Mouse (Mus musculus): ENCODE results near the gene Gatd1. TPM values are rescaled to one million over a fixed set of nuclear protein-coding genes. Genes with fewer than 3 reads are reported as not detected.
"Not testable (repeated sequence)": the region's sequence is repeated elsewhere in the genome, so short reads cannot be mapped to it uniquely, and the experiment has no call there.

Gene Gatd1
- total RNA-seq (2014; fragmentation: Nextera tagmentation) = 19.7 and 41.9 TPM in 2 replicates
- 10.8 and 15.6 TPM in 2 replicates for total RNA-seq (2017)

DNA sequence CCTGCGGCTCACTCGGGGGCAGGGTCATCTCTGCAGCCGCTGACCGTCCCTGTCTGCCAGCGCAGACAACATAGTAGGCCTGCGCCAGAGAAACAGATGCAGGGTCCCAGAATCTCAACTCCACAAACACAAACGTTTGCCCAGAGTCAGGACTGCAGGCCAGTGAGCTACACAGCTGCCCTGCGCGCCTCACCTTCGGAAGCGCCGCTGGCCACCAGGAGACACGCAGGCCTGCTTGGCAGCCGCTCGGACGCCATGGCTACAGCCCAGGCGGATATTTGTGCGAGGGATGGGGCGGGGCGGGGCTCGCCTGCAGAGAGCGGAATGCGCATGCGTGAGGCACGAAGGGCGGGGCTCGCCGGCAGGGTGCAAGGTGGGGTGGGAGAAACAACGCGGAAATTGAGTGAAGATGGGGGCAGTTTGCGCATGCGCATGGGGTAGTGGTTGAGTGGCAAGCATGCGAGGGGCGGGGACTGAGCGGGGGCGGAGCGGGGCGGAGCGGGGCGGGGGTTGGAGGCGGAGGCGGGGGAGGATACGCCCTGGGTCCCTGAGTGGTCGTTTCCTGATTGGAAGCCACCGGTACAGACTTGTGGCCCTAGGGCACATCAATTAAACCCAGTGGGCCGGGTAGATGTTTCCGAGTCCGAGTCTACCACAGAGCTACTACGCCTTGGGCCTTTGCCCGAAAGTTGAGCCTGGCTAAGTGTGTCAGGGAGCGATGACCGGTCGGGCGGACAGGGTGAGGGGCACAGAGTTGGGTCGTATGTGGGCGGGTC is at the start of gene Gatd1:
TSS of gene Gatd1 (minus strand) at position 328 of the 776 bp plus-strand sequence.
- ATAC-seq (replicated peaks; ENCODE audit: poor library complexity, severe bottlenecking) = peak; percentile 87

DNA sequence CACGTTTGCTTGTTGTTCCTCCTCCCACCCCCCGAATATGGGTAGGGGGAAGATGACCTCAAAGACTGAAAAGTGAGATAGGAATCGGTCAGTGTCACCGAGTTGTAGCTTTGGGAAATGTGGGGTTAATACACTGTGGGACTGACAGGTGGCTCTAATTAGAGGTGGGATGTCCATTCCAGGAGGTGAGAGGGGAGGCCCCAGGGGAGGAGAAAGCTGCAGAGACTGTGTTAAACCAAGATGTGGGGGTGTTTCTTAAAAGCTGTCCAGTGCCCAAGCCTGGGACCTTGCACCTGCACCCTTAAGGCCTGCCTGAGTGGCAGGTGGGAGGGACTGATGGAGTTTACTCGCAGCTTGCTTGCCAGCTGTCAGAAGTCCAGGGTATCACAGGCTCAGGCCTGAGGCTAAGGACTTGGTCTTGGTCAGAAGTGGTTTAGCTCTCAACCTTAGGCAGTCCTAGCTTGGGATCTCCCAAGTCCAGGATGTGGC is 48.4 kb upstream of the Gatd1 start:
- no peak for ATAC-seq (replicated peaks; ENCODE audit: poor library complexity, severe bottlenecking)

DNA sequence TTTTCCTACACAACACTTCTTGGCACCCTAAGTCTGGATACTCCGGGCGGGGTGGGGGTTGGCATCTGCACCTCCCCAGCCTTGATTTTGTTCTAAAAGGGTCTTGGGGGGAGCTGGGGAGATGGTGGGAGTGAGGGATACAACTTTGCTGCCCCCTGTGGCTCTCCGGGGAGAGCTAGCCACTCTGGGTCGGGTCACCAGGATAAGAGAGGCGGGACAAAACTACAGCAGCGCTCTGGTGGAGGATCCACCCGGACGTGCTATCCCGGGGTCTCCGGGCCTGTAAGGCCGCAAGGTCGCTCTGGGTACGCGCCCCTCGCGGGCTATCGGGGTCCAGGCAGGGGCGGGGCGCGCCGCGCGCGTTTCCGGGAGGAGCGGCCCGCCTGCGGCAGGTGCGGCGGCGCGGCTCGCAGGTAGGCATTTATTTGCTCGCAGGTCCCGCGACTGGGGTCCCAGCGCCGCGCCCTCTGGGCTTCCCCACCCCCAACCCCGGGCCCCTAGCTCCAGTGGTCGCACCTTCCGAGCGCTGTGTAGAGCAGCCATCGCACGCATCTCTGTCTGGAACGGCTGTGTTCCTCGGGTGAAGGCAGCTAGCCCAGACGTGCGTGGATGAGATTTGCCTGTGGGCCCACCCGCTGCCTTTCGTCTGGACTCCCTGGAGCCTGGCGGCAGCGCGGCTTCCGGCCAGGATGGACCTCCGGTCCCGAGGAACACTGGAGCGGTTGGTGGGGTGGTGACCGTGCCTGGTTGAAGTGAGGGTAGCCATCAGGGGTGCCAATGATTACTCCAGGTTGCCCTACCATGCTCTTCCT is 47.8 kb upstream of the Gatd1 start:
- peak; percentile 6; the same call in 1 of the 2 replicates for ATAC-seq (replicated peaks; ENCODE audit: poor library complexity, severe bottlenecking)

GRCm38 (mm10) chr7:141460391-141461113 is 46.6 kb upstream of the Gatd1 start, which contains the start of gene Cracr2b:
Gene Cracr2b (plus strand): TSS chr7:141461094.
- peak; percentile 53 for ATAC-seq (replicated peaks; ENCODE audit: poor library complexity, severe bottlenecking)

GRCm38 (mm10) chr7:141460001-141460390 is 46.1 kb upstream of the Gatd1 start:
- ATAC-seq (replicated peaks; ENCODE audit: poor library complexity, severe bottlenecking) = no peak

GRCm38 (mm10) chr7:141459301-141459711 is 45.4 kb upstream of the Gatd1 start:
- ATAC-seq (replicated peaks; ENCODE audit: poor library complexity, severe bottlenecking) = no peak

GRCm38 (mm10) chr7:141458661-141459060 is 44.7 kb upstream of the Gatd1 start:
- no peak for ATAC-seq (replicated peaks; ENCODE audit: poor library complexity, severe bottlenecking)

DNA sequence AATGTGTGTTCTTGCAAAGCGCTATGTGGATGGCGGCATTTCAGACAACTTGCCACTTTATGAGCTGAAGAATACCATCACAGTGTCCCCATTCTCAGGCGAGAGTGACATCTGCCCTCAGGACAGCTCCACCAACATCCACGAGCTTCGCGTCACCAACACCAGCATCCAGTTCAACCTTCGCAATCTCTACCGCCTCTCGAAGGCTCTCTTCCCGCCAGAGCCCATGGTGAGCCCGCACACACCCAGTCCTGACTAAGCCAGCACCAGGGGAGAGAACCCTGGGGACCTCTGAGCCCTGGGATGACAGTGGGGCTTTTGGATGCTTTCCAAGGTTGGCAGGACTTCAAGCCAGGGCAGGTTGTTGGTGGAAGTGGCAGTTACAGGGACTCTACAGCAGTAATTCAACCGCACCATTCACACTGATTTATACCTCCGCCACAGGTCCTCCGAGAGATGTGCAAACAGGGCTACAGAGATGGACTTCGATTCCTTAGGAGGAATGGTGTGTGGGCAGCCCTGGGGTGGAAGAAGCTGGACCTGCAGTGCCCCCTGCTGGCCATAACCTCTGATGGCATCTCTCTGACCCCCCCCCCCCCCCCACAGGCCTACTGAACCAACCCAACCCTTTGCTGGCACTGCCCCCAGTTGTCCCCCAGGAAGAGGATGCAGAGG is 44.2 kb upstream of the Gatd1 start:
- ATAC-seq (replicated peaks; ENCODE audit: poor library complexity, severe bottlenecking) = no peak

GRCm38 (mm10) chr7:141457236-141457635 is 43.3 kb upstream of the Gatd1 start:
- ATAC-seq (replicated peaks; ENCODE audit: poor library complexity, severe bottlenecking) = no peak

DNA sequence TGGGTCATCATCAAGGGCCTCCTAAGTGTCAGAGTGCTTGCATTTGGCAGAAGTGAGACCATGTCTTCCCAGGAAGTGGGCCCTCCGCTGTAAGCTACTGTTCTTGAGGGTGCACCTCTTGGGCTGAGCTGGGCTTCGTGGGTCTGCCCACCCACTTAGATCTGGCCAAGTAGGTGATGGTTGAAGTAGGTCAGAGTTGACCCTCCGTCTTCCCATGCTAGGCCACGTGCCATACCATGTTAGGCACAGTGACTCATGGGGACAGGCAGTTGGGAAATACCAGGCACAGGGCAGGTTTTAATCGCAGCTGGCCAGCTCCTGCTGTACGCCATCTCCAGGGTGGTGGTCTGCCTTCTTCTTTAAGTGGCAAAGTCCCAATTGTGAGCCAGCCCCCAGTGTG is 42.8 kb upstream of the Gatd1 start:
- no peak for ATAC-seq (replicated peaks; ENCODE audit: poor library complexity, severe bottlenecking)

DNA sequence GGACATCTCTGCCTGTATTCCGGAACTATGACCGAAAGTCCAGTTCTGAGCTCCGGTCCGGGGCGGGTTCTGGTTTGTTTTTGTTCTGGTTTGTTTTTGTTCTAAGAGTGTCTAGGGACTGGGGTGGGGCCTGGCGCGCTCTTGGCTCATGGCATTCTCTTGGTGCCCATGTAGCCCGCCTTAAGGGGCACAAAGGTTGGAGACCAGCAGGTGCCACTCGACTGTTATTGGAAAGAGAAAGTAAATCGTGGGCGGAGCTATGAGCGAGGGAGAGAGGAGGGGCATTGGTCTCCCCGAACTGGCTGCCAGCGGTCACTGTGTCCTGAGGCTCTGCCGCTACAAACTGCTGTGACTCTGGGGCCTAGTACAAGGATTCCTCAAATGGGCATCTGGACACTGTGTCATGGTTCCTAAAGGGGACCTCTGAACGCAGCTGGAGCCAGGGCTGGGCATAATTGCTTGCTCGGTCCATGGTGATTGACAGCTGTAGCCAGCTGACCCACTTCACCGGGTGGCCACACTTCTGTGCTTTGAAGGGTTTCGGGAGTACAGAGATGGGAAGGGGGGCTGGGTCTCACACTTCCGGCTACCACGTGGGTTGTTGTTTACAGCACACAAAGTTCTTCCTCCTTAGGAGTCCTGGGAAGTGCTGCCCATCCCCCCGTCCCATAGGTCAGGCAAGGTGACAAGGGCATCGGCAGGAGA is 41.8 kb upstream of the Gatd1 start:
- peak; percentile 34 for ATAC-seq (replicated peaks; ENCODE audit: poor library complexity, severe bottlenecking)

GRCm38 (mm10) chr7:141454967-141455551 is 41.1 kb upstream of the Gatd1 start, which contains the start of gene Pnpla2:
Gene Pnpla2 (plus strand): TSS chr7:141455198.
- peak; percentile 72 for ATAC-seq (replicated peaks; ENCODE audit: poor library complexity, severe bottlenecking)

- ATAC-seq (replicated peaks; ENCODE audit: poor library complexity, severe bottlenecking) = peak; percentile 14
Observed at GRCm38 (mm10) chr7:141453636-141454035, 39.7 kb upstream of the Gatd1 start.

DNA sequence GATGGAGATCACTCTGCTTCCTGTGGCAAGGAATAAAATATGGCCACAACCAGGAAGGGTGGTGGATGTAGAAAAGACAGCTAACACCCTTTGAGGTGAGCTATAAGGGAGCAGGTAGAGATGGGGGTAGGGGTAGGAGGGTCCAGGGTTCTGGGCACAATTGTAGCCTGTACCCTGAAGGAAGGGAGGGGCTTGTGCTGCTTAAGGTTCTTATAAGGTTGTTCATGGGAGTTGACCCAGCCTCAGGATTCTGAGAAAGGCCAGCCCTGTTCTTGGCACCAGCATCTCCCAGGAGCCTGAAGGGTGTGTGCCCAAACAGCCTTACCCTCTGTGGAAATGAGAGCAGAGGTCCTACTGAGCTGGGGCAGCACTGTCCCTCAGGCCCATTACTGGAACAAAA is 38.0 kb upstream of the Gatd1 start:
- no peak for ATAC-seq (replicated peaks; ENCODE audit: poor library complexity, severe bottlenecking)

- ATAC-seq (replicated peaks; ENCODE audit: poor library complexity, severe bottlenecking) = peak; percentile 79
Observed at GRCm38 (mm10) chr7:141447110-141447991, 33.4 kb upstream of the Gatd1 start, which contains the start of gene Rplp2. Gene Rplp2 (plus strand): TSS chr7:141447370.

DNA sequence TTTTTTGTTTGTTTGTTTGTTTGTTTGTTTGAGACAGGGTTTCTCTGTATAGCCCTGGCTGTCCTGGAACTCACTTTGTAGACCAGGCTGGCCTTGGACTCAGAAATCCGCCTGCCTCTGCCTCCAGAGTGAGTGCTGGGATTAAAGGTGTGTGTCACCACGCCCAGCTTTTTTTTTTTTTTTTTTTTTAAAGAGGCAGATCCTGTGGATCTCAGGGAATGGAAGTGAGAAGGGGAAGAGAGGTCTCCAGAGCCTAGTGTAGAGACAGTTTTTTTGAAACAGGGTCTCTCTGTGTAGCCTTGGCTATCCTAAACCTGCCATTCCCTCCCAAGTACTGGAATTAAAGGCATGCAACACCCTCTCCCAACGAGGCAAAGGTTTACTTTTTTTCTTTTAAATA is 32.4 kb upstream of the Gatd1 start:
- not testable (repeated sequence) for ATAC-seq (replicated peaks; ENCODE audit: poor library complexity, severe bottlenecking)

DNA sequence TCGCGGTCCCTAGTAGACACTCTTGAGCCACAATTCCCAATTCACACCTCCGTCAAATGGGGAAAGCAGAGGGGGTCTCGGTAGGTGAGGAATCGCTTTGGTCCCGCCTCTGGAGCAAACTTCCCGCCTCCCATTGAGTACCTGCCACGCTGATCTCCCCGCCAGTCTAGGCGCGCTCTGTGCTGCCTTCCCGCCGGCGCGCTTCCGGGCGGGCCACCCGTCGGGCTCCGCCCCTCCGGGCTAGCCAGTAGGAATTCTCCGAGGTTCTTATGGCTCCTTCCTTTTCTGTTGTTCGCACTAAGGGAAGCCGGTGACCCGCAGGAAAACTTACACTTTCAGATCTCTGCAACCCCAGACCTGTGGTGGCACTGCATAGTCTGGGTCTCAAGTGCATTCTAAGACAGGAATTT is 29.9 kb upstream of the Gatd1 start, which contains the start of gene Pidd1:
TSS of gene Pidd1 (minus strand) at position 198 of the 410 bp plus-strand sequence.
- ATAC-seq (replicated peaks; ENCODE audit: poor library complexity, severe bottlenecking) = peak; percentile 55
